Mouse (Mus musculus): Measurements from ENCODE around the gene Olfr444. TPM values are rescaled to one million over a fixed set of nuclear protein-coding genes. Genes with fewer than 3 reads are reported as not detected.

The Olfr444 gene
- polyA plus RNA-seq (2012; rRNA removed) (not detected in 2 replicates), polyA plus RNA-seq (2014; fragmentation: Nextera tagmentation; extraction: Ambion mirVana) (not detected in 2 replicates)

DNA sequence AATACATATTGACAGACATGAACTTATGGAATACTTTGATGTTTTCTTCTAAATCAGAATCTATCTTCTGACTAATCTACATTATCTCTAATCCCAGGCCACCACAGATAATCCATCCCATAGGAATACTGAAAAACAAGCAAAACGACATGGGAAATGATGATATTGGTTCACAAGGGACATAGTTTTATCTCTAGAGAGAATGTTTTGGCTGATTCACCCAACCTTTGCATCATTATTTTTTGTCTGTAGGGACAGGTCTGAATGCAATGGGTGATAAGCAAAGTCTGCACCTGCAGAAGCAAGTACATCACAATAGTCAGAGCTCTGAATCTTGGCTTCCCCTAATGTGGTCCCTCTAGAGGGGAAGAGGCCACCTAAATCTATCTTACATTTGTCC is at the start of gene Olfr444:
Gene Olfr444, plus strand, starts transcription at position 301 of the 400 bp plus-strand sequence.
- H3K27ac ChIP-seq, result no peak within 1 kb of the TSS
- no peak within 1 kb of the TSS for H3K4me2 ChIP-seq (ENCODE audit: low read depth)
- 37% methylated on average over 1 of the region's 1 CpGs for whole genome bisulfite sequencing (ENCODE audit: insufficient replicate concordance)
- no peaks in the 10 kb centered on the region for H3K27me3 ChIP-seq (ENCODE audit: control insufficient read depth, insufficient read depth, low read length)
- no peak within 1 kb of the TSS for H3K9ac ChIP-seq (replicated peaks)
- no peaks in the 10 kb centered on the region for H3K4me1 ChIP-seq (replicated peaks; ENCODE audit: control insufficient read depth in 2 of 2, insufficient read depth in 2 of 2, low read length in 1 of 2)
- no peaks in the 10 kb centered on the region for H3K36me3 ChIP-seq (replicated peaks; ENCODE audit: control insufficient read depth, insufficient read depth, low read depth)
- H3K9me3 ChIP-seq (ENCODE audit: control insufficient read depth, low read length), result no peaks in the 10 kb centered on the region
- DNase-seq (ENCODE audit: low read depth in 3 of 3, low spot score in 3 of 3), result no peak
- H3K4me3 ChIP-seq (ENCODE audit: insufficient read depth in 1 of 2, low read depth in 2 of 2, low read length in 2 of 2), result no peak within 1 kb of the TSS
- TF ChIP-seq EP300 (IDR thresholded peaks at IDR 0.05; ENCODE audit: low read depth) (no peak), CTCF (IDR thresholded peaks at IDR 0.05; ENCODE audit: low read depth) (no peak)
- ATAC-seq (ENCODE audit: insufficient read depth), result no peak

GRCm38 (mm10) chr6:42900345-42900744 is 48.5 kb upstream of the Olfr444 start:
- no peaks in the 10 kb centered on the region for H3K9me3 ChIP-seq (ENCODE audit: control insufficient read depth, low read length)
- ATAC-seq (ENCODE audit: insufficient read depth) (no peak), DNase-seq (ENCODE audit: low read depth in 3 of 3, low spot score in 3 of 3) (no peak)
- H3K9ac ChIP-seq (replicated peaks), result no peak overlapping the region
- WGBS (ENCODE audit: insufficient replicate concordance), result 0% methylated on average over 1 of the region's 1 CpGs
- no peak overlapping the region for H3K4me3 ChIP-seq (ENCODE audit: insufficient read depth in 1 of 2, low read depth in 2 of 2, low read length in 2 of 2)
- no peaks in the 10 kb centered on the region for H3K27me3 ChIP-seq (ENCODE audit: control insufficient read depth, insufficient read depth, low read length)
- TF ChIP-seq EP300 (IDR thresholded peaks at IDR 0.05; ENCODE audit: low read depth) (no peak), CTCF (IDR thresholded peaks at IDR 0.05; ENCODE audit: low read depth) (no peak)
- no peaks in the 10 kb centered on the region for H3K36me3 ChIP-seq (replicated peaks; ENCODE audit: control insufficient read depth, insufficient read depth, low read depth)
- no peak overlapping the region for H3K4me2 ChIP-seq (ENCODE audit: low read depth)
- H3K27ac ChIP-seq, result no peak overlapping the region
- H3K4me1 ChIP-seq (replicated peaks; ENCODE audit: control insufficient read depth in 2 of 2, insufficient read depth in 2 of 2, low read length in 1 of 2), result no peaks in the 10 kb centered on the region

- no peak within 1 kb of the TSS for H3K27ac ChIP-seq
- H3K9me3 ChIP-seq (ENCODE audit: control insufficient read depth, low read length), result no peaks in the 10 kb centered on the region
- ATAC-seq (ENCODE audit: insufficient read depth), result no peak
- H3K4me3 ChIP-seq (ENCODE audit: insufficient read depth in 1 of 2, low read depth in 2 of 2, low read length in 2 of 2), result no peak within 1 kb of the TSS
- no peak within 1 kb of the TSS for H3K9ac ChIP-seq (replicated peaks)
- H3K27me3 ChIP-seq (ENCODE audit: control insufficient read depth, insufficient read depth, low read length), result no peaks in the 10 kb centered on the region
- H3K4me2 ChIP-seq (ENCODE audit: low read depth), result no peak within 1 kb of the TSS
- H3K36me3 ChIP-seq (replicated peaks; ENCODE audit: control insufficient read depth, insufficient read depth, low read depth), result no peaks in the 10 kb centered on the region
- DNase-seq (ENCODE audit: low read depth in 3 of 3, low spot score in 3 of 3), result no peak
- no peaks in the 10 kb centered on the region for H3K4me1 ChIP-seq (replicated peaks; ENCODE audit: control insufficient read depth in 2 of 2, insufficient read depth in 2 of 2, low read length in 1 of 2)
- TF ChIP-seq EP300 (IDR thresholded peaks at IDR 0.05; ENCODE audit: low read depth) (no peak), CTCF (IDR thresholded peaks at IDR 0.05; ENCODE audit: low read depth) (no peak)
Measured at GRCm38 (mm10) chr6:42908578-42908977, 40.3 kb upstream of the Olfr444 start, which contains the start of gene Olfr447. TSS of gene Olfr447 (plus strand) at chr6:42908878.

DNA sequence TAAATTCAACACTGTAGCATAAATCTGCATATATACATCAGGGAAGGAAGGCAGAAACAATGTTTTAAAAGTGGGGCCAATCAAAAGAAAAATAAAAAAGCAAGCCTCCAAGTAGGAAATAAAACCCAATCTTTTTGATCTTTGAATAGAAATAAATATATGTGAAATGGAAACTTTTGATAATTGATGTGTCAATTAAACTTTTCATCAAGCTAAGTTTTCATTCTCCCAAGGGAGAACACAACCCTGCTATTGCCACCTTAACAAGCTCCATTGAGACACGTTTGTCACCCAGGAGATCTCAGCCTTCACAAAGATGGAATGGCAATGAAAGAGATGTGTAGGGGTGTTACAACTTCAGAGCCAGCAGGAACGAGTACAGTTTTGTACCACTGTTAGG is 27.8 kb upstream of the Olfr444 start, which contains the start of gene Olfr446:
Gene Olfr446, plus strand, starts transcription at position 301 of the 400 bp plus-strand sequence.
- DNase-seq (ENCODE audit: low read depth in 3 of 3, low spot score in 3 of 3), result no peak
- Histone ChIP-seq H3K36me3 (replicated peaks; ENCODE audit: control insufficient read depth, insufficient read depth, low read depth) (no peaks in the 10 kb centered on the region), H3K9me3 (ENCODE audit: control insufficient read depth, low read length) (no peaks in the 10 kb centered on the region), H3K27me3 (ENCODE audit: control insufficient read depth, insufficient read depth, low read length) (no peaks in the 10 kb centered on the region), H3K27ac (no peak within 1 kb of the TSS), H3K4me1 (replicated peaks; ENCODE audit: control insufficient read depth in 2 of 2, insufficient read depth in 2 of 2, low read length in 1 of 2) (no peaks in the 10 kb centered on the region), H3K4me2 (ENCODE audit: low read depth) (no peak within 1 kb of the TSS), H3K9ac (replicated peaks) (no peak within 1 kb of the TSS), H3K4me3 (ENCODE audit: insufficient read depth in 1 of 2, low read depth in 2 of 2, low read length in 2 of 2) (no peak within 1 kb of the TSS)
- 42% methylated on average over 2 of the region's 2 CpGs for WGBS (ENCODE audit: insufficient replicate concordance)
- TF ChIP-seq EP300 (IDR thresholded peaks at IDR 0.05; ENCODE audit: low read depth), result no peak
- no peak for TF ChIP-seq CTCF (IDR thresholded peaks at IDR 0.05; ENCODE audit: low read depth)
- ATAC-seq (ENCODE audit: insufficient read depth), result no peak

- ATAC-seq (ENCODE audit: insufficient read depth), result no peak
- no peak for DNase-seq (ENCODE audit: low read depth in 3 of 3, low spot score in 3 of 3)
- no peaks in the 10 kb centered on the region for H3K9me3 ChIP-seq (ENCODE audit: control insufficient read depth, low read length)
- TF ChIP-seq CTCF (IDR thresholded peaks at IDR 0.05; ENCODE audit: low read depth), result no peak
- TF ChIP-seq EP300 (IDR thresholded peaks at IDR 0.05; ENCODE audit: low read depth), result no peak
- no peak overlapping the region for H3K4me2 ChIP-seq (ENCODE audit: low read depth)
- H3K4me1 ChIP-seq (replicated peaks; ENCODE audit: control insufficient read depth in 2 of 2, insufficient read depth in 2 of 2, low read length in 1 of 2), result no peaks in the 10 kb centered on the region
- H3K4me3 ChIP-seq (ENCODE audit: insufficient read depth in 1 of 2, low read depth in 2 of 2, low read length in 2 of 2), result no peak overlapping the region
- H3K36me3 ChIP-seq (replicated peaks; ENCODE audit: control insufficient read depth, insufficient read depth, low read depth), result no peaks in the 10 kb centered on the region
- no peak overlapping the region for H3K27ac ChIP-seq
- no peak overlapping the region for H3K9ac ChIP-seq (replicated peaks)
- no peaks in the 10 kb centered on the region for H3K27me3 ChIP-seq (ENCODE audit: control insufficient read depth, insufficient read depth, low read length)
Measured at GRCm38 (mm10) chr6:42980377-42980776, 31.5 kb downstream of the Olfr444 start.

Other genes with a start within 250 kb of the Olfr444 start
- gene Tcaf1, start 239.0 kb upstream of the Olfr444 start, polyA plus RNA-seq (2012; rRNA removed), result 2.2 TPM in 2 replicates
- gene Tcaf1, start 239.0 kb upstream of the Olfr444 start, polyA plus RNA-seq (2014; fragmentation: Nextera tagmentation; extraction: Ambion mirVana), result 3.1 and 4.2 TPM in 2 replicates
- gene Olfr453, start 209.7 kb upstream of the Olfr444 start, polyA plus RNA-seq (2012; rRNA removed), result not detected in 2 replicates
- not detected in 2 replicates for gene Olfr453, start 209.7 kb upstream of the Olfr444 start, polyA plus RNA-seq (2014; fragmentation: Nextera tagmentation; extraction: Ambion mirVana)
- gene Olfr38, start 192.7 kb upstream of the Olfr444 start, polyA plus RNA-seq (2012; rRNA removed), result not detected in 2 replicates
- gene Olfr38, start 192.7 kb upstream of the Olfr444 start, polyA plus RNA-seq (2014; fragmentation: Nextera tagmentation; extraction: Ambion mirVana), result not detected in 2 replicates
- gene Olfr452, start 164.0 kb upstream of the Olfr444 start, polyA plus RNA-seq (2012; rRNA removed), result not detected in 2 replicates
- not detected in 2 replicates for gene Olfr452, start 164.0 kb upstream of the Olfr444 start, polyA plus RNA-seq (2014; fragmentation: Nextera tagmentation; extraction: Ambion mirVana)
- not detected in 2 replicates for gene Olfr450, start 137.1 kb upstream of the Olfr444 start, polyA plus RNA-seq (2012; rRNA removed)
- not detected in 2 replicates for gene Olfr450, start 137.1 kb upstream of the Olfr444 start, polyA plus RNA-seq (2014; fragmentation: Nextera tagmentation; extraction: Ambion mirVana)
- not detected in 2 replicates for gene Olfr449, start 114.7 kb upstream of the Olfr444 start, polyA plus RNA-seq (2012; rRNA removed)
- not detected in 2 replicates for gene Olfr449, start 114.7 kb upstream of the Olfr444 start, polyA plus RNA-seq (2014; fragmentation: Nextera tagmentation; extraction: Ambion mirVana)
- gene Olfr448, start 58.6 kb upstream of the Olfr444 start, polyA plus RNA-seq (2012; rRNA removed), result not detected in 2 replicates
- not detected in 2 replicates for gene Olfr448, start 58.6 kb upstream of the Olfr444 start, polyA plus RNA-seq (2014; fragmentation: Nextera tagmentation; extraction: Ambion mirVana)
- gene Olfr447, start 40.2 kb upstream of the Olfr444 start, polyA plus RNA-seq (2012; rRNA removed), result not detected in 2 replicates
- gene Olfr447, start 40.2 kb upstream of the Olfr444 start, polyA plus RNA-seq (2014; fragmentation: Nextera tagmentation; extraction: Ambion mirVana), result not detected in 2 replicates
- not detected in 2 replicates for gene Olfr446, start 27.7 kb upstream of the Olfr444 start, polyA plus RNA-seq (2012; rRNA removed)
- gene Olfr446, start 27.7 kb upstream of the Olfr444 start, polyA plus RNA-seq (2014; fragmentation: Nextera tagmentation; extraction: Ambion mirVana), result not detected in 2 replicates
- gene Olfr441, start 157.3 kb downstream of the Olfr444 start, polyA plus RNA-seq (2012; rRNA removed), result not detected in 2 replicates
- not detected in 2 replicates for gene Olfr441, start 157.3 kb downstream of the Olfr444 start, polyA plus RNA-seq (2014; fragmentation: Nextera tagmentation; extraction: Ambion mirVana)
- gene Olfr237-ps1, start 197.5 kb downstream of the Olfr444 start, polyA plus RNA-seq (2012; rRNA removed), result not detected in 2 replicates
- not detected in 2 replicates for gene Olfr237-ps1, start 197.5 kb downstream of the Olfr444 start, polyA plus RNA-seq (2014; fragmentation: Nextera tagmentation; extraction: Ambion mirVana)
- not detected in 2 replicates for gene Olfr437, start 214.2 kb downstream of the Olfr444 start, polyA plus RNA-seq (2012; rRNA removed)
- not detected in 2 replicates for gene Olfr437, start 214.2 kb downstream of the Olfr444 start, polyA plus RNA-seq (2014; fragmentation: Nextera tagmentation; extraction: Ambion mirVana)
- gene Olfr13, start 223.1 kb downstream of the Olfr444 start, polyA plus RNA-seq (2012; rRNA removed), result not detected in 2 replicates
- gene Olfr13, start 223.1 kb downstream of the Olfr444 start, polyA plus RNA-seq (2014; fragmentation: Nextera tagmentation; extraction: Ambion mirVana), result not detected in 2 replicates
- not detected in 2 replicates for gene Olfr435, start 248.1 kb downstream of the Olfr444 start, polyA plus RNA-seq (2012; rRNA removed)
- gene Olfr435, start 248.1 kb downstream of the Olfr444 start, polyA plus RNA-seq (2014; fragmentation: Nextera tagmentation; extraction: Ambion mirVana), result not detected in 2 replicates

Data from liver, embryonic 14.5 days (tissue).